Mouse (Mus musculus): ENCODE data around the gene Apol11b. TPM values are rescaled to one million over a fixed set of nuclear protein-coding genes. Genes with fewer than 3 reads are reported as not detected.

The Apol11b gene
- total RNA-seq, 2 experiments from 2014 or later: 391 to 1,087 TPM

Other genes with a start within 250 kb of the Apol11b start
- not detected in 2 replicates for gene Apol7a, start 244.2 kb downstream of the Apol11b start, total RNA-seq (2015; ENCODE audit: low replicate concordance)
- gene Apol7a, start 244.2 kb downstream of the Apol11b start, total RNA-seq (2017; ENCODE audit: low replicate concordance): not detected in 2 replicates
- not detected in 2 replicates for gene Apol9a, start 232.2 kb downstream of the Apol11b start, total RNA-seq (2015; ENCODE audit: low replicate concordance)
- gene Apol9a, start 232.2 kb downstream of the Apol11b start, total RNA-seq (2017; ENCODE audit: low replicate concordance): 0.34 TPM in 1 of 2 replicates, not detected in the other
- 3.5 TPM in 1 of 2 replicates, not detected in the other for gene Apol7b, start 195.8 kb downstream of the Apol11b start, total RNA-seq (2015; ENCODE audit: low replicate concordance)
- gene Apol7b, start 195.8 kb downstream of the Apol11b start, total RNA-seq (2017; ENCODE audit: low replicate concordance): not detected in 2 replicates
- gene Apol10a, start 166.2 kb downstream of the Apol11b start, total RNA-seq (2015; ENCODE audit: low replicate concordance): 9.4 and 10.0 TPM in 2 replicates
- gene Apol10a, start 166.2 kb downstream of the Apol11b start, total RNA-seq (2017; ENCODE audit: low replicate concordance): 14.3 and 18.3 TPM in 2 replicates
- gene Apol11a, start 135.0 kb downstream of the Apol11b start, total RNA-seq (2015; ENCODE audit: low replicate concordance): 28.8 and 46.8 TPM in 2 replicates
- 177 and 208 TPM in 2 replicates for gene Apol11a, start 135.0 kb downstream of the Apol11b start, total RNA-seq (2017; ENCODE audit: low replicate concordance)
- not detected in 2 replicates for gene Apol7c, start 110.0 kb downstream of the Apol11b start, total RNA-seq (2015; ENCODE audit: low replicate concordance)
- 1.3 TPM in 1 of 2 replicates, not detected in the other for gene Apol7c, start 110.0 kb downstream of the Apol11b start, total RNA-seq (2017; ENCODE audit: low replicate concordance)
- not detected in 2 replicates for gene 1700025B11Rik, start 81.4 kb downstream of the Apol11b start, total RNA-seq (2015; ENCODE audit: low replicate concordance)
- gene 1700025B11Rik, start 81.4 kb downstream of the Apol11b start, total RNA-seq (2017; ENCODE audit: low replicate concordance): not detected in 2 replicates
- 0.19 TPM in 1 of 2 replicates, not detected in the other for gene Apol10b, start 47.2 kb downstream of the Apol11b start, total RNA-seq (2015; ENCODE audit: low replicate concordance)
- gene Apol10b, start 47.2 kb downstream of the Apol11b start, total RNA-seq (2017; ENCODE audit: low replicate concordance): 0.17 and 1.1 TPM in 2 replicates
- not detected in 2 replicates for gene Gm36245, start 44.0 kb downstream of the Apol11b start, total RNA-seq (2015; ENCODE audit: low replicate concordance)
- gene Gm36245, start 44.0 kb downstream of the Apol11b start, total RNA-seq (2017; ENCODE audit: low replicate concordance): not detected in 2 replicates
- gene Apol7e, start 55.6 kb upstream of the Apol11b start, total RNA-seq (2015; ENCODE audit: low replicate concordance): 1.0 TPM in 1 of 2 replicates, not detected in the other
- 0.09 TPM in 1 of 2 replicates, not detected in the other for gene Apol7e, start 55.6 kb upstream of the Apol11b start, total RNA-seq (2017; ENCODE audit: low replicate concordance)
- gene Apol9b, start 85.8 kb upstream of the Apol11b start, total RNA-seq (2015; ENCODE audit: low replicate concordance): not detected in 2 replicates
- gene Apol9b, start 85.8 kb upstream of the Apol11b start, total RNA-seq (2017; ENCODE audit: low replicate concordance): not detected in 2 replicates
- 44.6 and 58.5 TPM in 2 replicates for gene Apol8, start 113.7 kb upstream of the Apol11b start, total RNA-seq (2015; ENCODE audit: low replicate concordance)
- gene Apol8, start 113.7 kb upstream of the Apol11b start, total RNA-seq (2017; ENCODE audit: low replicate concordance): 77.3 and 107 TPM in 2 replicates
- 105 and 110 TPM in 2 replicates for gene Myh9, start 198.9 kb upstream of the Apol11b start, total RNA-seq (2015; ENCODE audit: low replicate concordance)
- 158 and 246 TPM in 2 replicates for gene Myh9, start 198.9 kb upstream of the Apol11b start, total RNA-seq (2017; ENCODE audit: low replicate concordance)